Mouse (Mus musculus) thymus, adult 2 months (tissue): ENCODE measurements around the gene Lhb. TPM values are rescaled to one million over a fixed set of nuclear protein-coding genes. Genes with fewer than 3 reads are reported as not detected.

Experiments used
- DNase-seq: peaks from one replicate; pipeline ENCODE4 v3.0.0; 2021
- H3K27ac ChIP-seq: fragments of 200-500 bp; 2 replicates; pipeline ENCODE4 v1.5.1; 2012; ENCODE audit warnings: low read length, control low read depth; ENCODE audit not compliant: control insufficient read depth, insufficient read depth
- H3K27me3 ChIP-seq: fragments of 200-500 bp; 2 replicates; pipeline ENCODE4 v1.6.1; 2012; ENCODE audit warnings: mild to moderate bottlenecking, low read length, moderate library complexity, mixed read lengths; ENCODE audit not compliant: control insufficient read depth, insufficient read depth
- H3K36me3 ChIP-seq: fragments of 200-500 bp; 2 replicates; pipeline ENCODE4 v1.6.1; 2012; ENCODE audit warnings: mild to moderate bottlenecking, low read length, moderate library complexity; ENCODE audit not compliant: control insufficient read depth, insufficient read depth
- H3K4me1 ChIP-seq: fragments of 200-500 bp; replicated peaks from 2 replicates; pipeline ENCODE4 v1.6.1; 2012; ENCODE audit warnings: low read length; ENCODE audit not compliant: control insufficient read depth, insufficient read depth
- H3K4me3 ChIP-seq: fragments of 200-500 bp; 2 replicates; pipeline ENCODE4 v1.5.1; 2012; ENCODE audit warnings: mild to moderate bottlenecking, low read length, control low read depth, moderate library complexity; ENCODE audit not compliant: control insufficient read depth, insufficient read depth
- CTCF ChIP-seq: fragments of 200-500 bp; IDR thresholded peaks from 2 replicates; pipeline ENCODE4 v1.5.1; 2012; ENCODE audit warnings: mild to moderate bottlenecking, control low read depth, low read length, moderate library complexity, borderline replicate concordance; ENCODE audit not compliant: control insufficient read depth, poor library complexity, insufficient read depth; ENCODE audit errors: extremely low read depth
- POLR2A ChIP-seq: fragments of 200-500 bp; IDR thresholded peaks from 2 replicates; pipeline ENCODE4 v1.6.1; 2012; ENCODE audit warnings: mild to moderate bottlenecking, low read length, control low read depth, moderate library complexity; ENCODE audit not compliant: control insufficient read depth, poor library complexity, insufficient read depth; ENCODE audit errors: extremely low read depth
- WGBS: fragments of 180-500 bp; shearing (Covaris S2); methylation state at CpG from one replicate; pipeline ENCODE4 v1.1.7; 2018; 5-methylcytosine and 5-hydroxymethylcytosine counted together
- polyA plus RNA-seq: library from polyadenylated mRNA; depleted of rRNA; stranded (reverse); fragments of >200 nt; gene quantifications from 2 replicates; pipeline ENCODE4 v1.2.3, GENCODE M21; 2012

Gene Lhb
- polyA plus RNA-seq, 1 experiment = 0.80 TPM

- Histone ChIP-seq H3K36me3 (no peaks in the 10 kb centered on the region), H3K27me3 (peaks cover 23% of the 10 kb centered on the region), H3K4me1 (peaks cover 27% of the 10 kb centered on the region), H3K4me3 (peak overlapping the region; percentile 32), H3K27ac (no peak overlapping the region)
- 3% methylated on average over 27 of the region's 27 CpGs for WGBS
- no peak for DNase-seq
- TF ChIP-seq CTCF (no peak), POLR2A (no peak)
Observed at GRCm38 (mm10) chr7:45413864-45414739, 6.5 kb upstream of the Lhb start.

GRCm38 (mm10) chr7:45414740-45415224 is 5.8 kb upstream of the Lhb start:
- DNase-seq = no peak
- H3K4me1 ChIP-seq = peaks cover 27% of the 10 kb centered on the region
- TF ChIP-seq POLR2A = no peak
- H3K36me3 ChIP-seq = no peaks in the 10 kb centered on the region
- no peak overlapping the region for H3K27ac ChIP-seq
- H3K27me3 ChIP-seq = peaks cover 23% of the 10 kb centered on the region
- no peak overlapping the region for H3K4me3 ChIP-seq
- WGBS = 27% methylated on average over 12 of the region's 12 CpGs

GRCm38 (mm10) chr7:45415636-45416035 is 5.0 kb upstream of the Lhb start:
- Histone ChIP-seq H3K4me1 (peaks cover 27% of the 10 kb centered on the region), H3K27ac (no peak overlapping the region), H3K36me3 (no peaks in the 10 kb centered on the region), H3K27me3 (peaks cover 23% of the 10 kb centered on the region), H3K4me3 (no peak overlapping the region)
- TF ChIP-seq POLR2A (no peak), CTCF (no peak)
- 7% methylated on average over 37 of the region's 37 CpGs for WGBS
- DNase-seq = no peak

- no peak for DNase-seq
- Histone ChIP-seq H3K4me1 (peaks cover 27% of the 10 kb centered on the region), H3K4me3 (no peak overlapping the region), H3K27ac (no peak overlapping the region), H3K27me3 (peaks cover 23% of the 10 kb centered on the region), H3K36me3 (peaks cover 22% of the 10 kb centered on the region)
- 17% methylated on average over 13 of the region's 13 CpGs for WGBS
- TF ChIP-seq CTCF = no peak
- TF ChIP-seq POLR2A = no peak
Observed at GRCm38 (mm10) chr7:45417962-45418492, 2.6 kb upstream of the Lhb start.

- H3K27me3 ChIP-seq = peaks cover 13% of the 10 kb centered on the region; the same call in 1 of the 2 replicates
- H3K27ac ChIP-seq = no peak overlapping the region
- TF ChIP-seq POLR2A (no peak), CTCF (no peak)
- WGBS = 68% methylated on average over 27 of the region's 27 CpGs
- peaks cover 9% of the 10 kb centered on the region for H3K4me1 ChIP-seq
- peaks cover 42% of the 10 kb centered on the region for H3K36me3 ChIP-seq
- H3K4me3 ChIP-seq = no peak overlapping the region
- no peak for DNase-seq
Observed at GRCm38 (mm10) chr7:45419859-45420614, 583 bp upstream of the Lhb start.

- H3K36me3 ChIP-seq = peaks cover 45% of the 10 kb centered on the region
- over 99% methylated on average over 14 of the region's 14 CpGs for WGBS
- H3K27ac ChIP-seq = no peak overlapping the region
- peaks cover 5% of the 10 kb centered on the region; the same call in 1 of the 2 replicates for H3K27me3 ChIP-seq
- H3K4me3 ChIP-seq = no peak overlapping the region
- DNase-seq = no peak
- no peaks in the 10 kb centered on the region for H3K4me1 ChIP-seq
- TF ChIP-seq POLR2A (no peak), CTCF (no peak)
Observed at GRCm38 (mm10) chr7:45421194-45421593, 574 bp downstream of the Lhb start.
